ENCODE assay signal across 28 mouse cellular contexts in the genomic region with DNA sequence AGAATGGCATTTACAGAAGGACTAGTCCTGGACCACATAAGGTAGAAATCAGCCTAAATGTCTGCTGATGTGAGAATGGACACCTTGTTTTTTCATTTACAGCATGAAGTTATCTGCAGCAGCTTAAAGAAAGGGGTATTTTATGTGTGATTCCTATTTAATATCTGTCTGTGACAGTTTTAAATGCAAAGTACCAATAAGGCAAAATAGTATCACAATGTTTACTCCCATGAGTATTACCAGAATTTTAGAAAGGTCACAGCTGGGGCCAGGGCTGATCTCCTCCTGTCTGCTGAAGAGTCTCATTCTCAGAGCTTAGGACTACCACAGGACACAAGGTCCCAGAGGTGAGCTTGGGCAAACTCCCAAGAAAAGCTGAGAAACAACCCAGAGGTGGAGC. TPM values are rescaled to one million over a fixed set of nuclear protein-coding genes. Genes with fewer than 3 reads are reported as not detected.
DNase-seq lines count a peak whose midpoint lies in the region; ATAC-seq and TF ChIP-seq lines count a peak whose summit lies in the region.
"Had no signal": no experiment of that assay in that cellular context is flagged by ENCODE, and none has a peak within 500 bp of the region (broad histone marks: within the 10 kb centered on the region; RNA-seq: fewer than 3 reads in every experiment).

Olfr1350 (plus strand) TSS at position 301 of the 400 bp plus-strand sequence.

- no peak within 1 kb of the TSS for H3K27ac ChIP-seq in heart, embryonic 12.5 days (ENCODE audit: poor library complexity, severe bottlenecking)
- H3K27ac ChIP-seq in kidney, adult 2 months (ENCODE audit: insufficient read depth, low read depth, low read length) = no peak within 1 kb of the TSS
- no peak within 1 kb of the TSS for H3K27ac ChIP-seq in kidney, embryonic 15.5 days

- DNase-seq in heart, adult 11 months = peak; percentile 74
- peak; percentile 10 for DNase-seq in kidney, adult 2 months
- peak; percentile 1 for DNase-seq in brain, adult 2 months (ENCODE audit: low read depth, low spot score)
- no peak for DNase-seq in gastrocnemius, adult 18-20 months (ENCODE audit: low spot score)
- DNase-seq: adrenal gland, adult 2 months; adrenal gland, adult 8-10 months; adrenal gland, postnatal 10 days; adrenal gland, postnatal 14 days; adrenal gland, postnatal 25 days; adrenal gland, postnatal 36 days; B cell, adult 2 months; cerebellum, adult 11 months; cerebellum, adult 11-12 months; cerebellum, adult 18-20 months; cerebellum, adult 2 months had no signal

- H3K4me3 ChIP-seq in heart, embryonic 12.5 days = no peak within 1 kb of the TSS
- no peak within 1 kb of the TSS for H3K4me3 ChIP-seq in kidney, adult 2 months (ENCODE audit: insufficient read depth, low read depth, low read length)
- no peak within 1 kb of the TSS for H3K4me3 ChIP-seq in kidney, embryonic 15.5 days (replicated peaks)

- H3K36me3 ChIP-seq in heart, embryonic 12.5 days = no peaks in the 10 kb centered on the region
- H3K36me3 ChIP-seq in kidney, adult 2 months (ENCODE audit: control insufficient read depth, insufficient read depth, low read length) = no peaks in the 10 kb centered on the region
- H3K36me3 ChIP-seq in kidney, embryonic 15.5 days = no peaks in the 10 kb centered on the region
- H3K36me3 ChIP-seq: G1E had no signal

- H3K9ac ChIP-seq in heart, embryonic 12.5 days = no peak within 1 kb of the TSS
- no peak within 1 kb of the TSS for H3K9ac ChIP-seq in kidney, embryonic 15.5 days

- TF ChIP-seq CTCF in kidney, adult 2 months (conservative IDR thresholded peaks at IDR 0.05; ENCODE audit: insufficient read depth, insufficient read length, low read depth, low read length) = no peak

- ATAC-seq in heart, embryonic 12.5 days (ENCODE audit: insufficient number of reproducible peaks, low FRiP score) = no peak
- ATAC-seq in kidney, embryonic 15.5 days (replicated peaks; ENCODE audit: low FRiP score) = no peak
- ATAC-seq: activated CD4-positive, CD25-positive, alpha-beta regulatory T cell, adult 4 months; CD4-positive, CD25-positive, alpha-beta regulatory T cell, adult 4 months; Patski had no signal

- H3K27me3 ChIP-seq in heart, embryonic 12.5 days (replicated peaks) = no peaks in the 10 kb centered on the region
- H3K27me3 ChIP-seq in kidney, adult 2 months (replicated peaks; ENCODE audit: control insufficient read depth, insufficient read depth, low read length) = no peaks in the 10 kb centered on the region
- H3K27me3 ChIP-seq in kidney, embryonic 15.5 days = no peaks in the 10 kb centered on the region
- H3K27me3 ChIP-seq: CH12.LX, Patski had no signal

- no peaks in the 10 kb centered on the region for H3K4me1 ChIP-seq in heart, embryonic 12.5 days (replicated peaks)
- H3K4me1 ChIP-seq in kidney, adult 2 months (ENCODE audit: control insufficient read depth, insufficient read depth, low read length) = no peaks in the 10 kb centered on the region
- H3K4me1 ChIP-seq in kidney, embryonic 15.5 days = no peaks in the 10 kb centered on the region

- peaks cover 16% of the 10 kb centered on the region for H3K9me3 ChIP-seq in heart, embryonic 12.5 days (replicated peaks)
- H3K9me3 ChIP-seq in kidney, embryonic 15.5 days (replicated peaks) = no peaks in the 10 kb centered on the region
- H3K9me3 ChIP-seq: G1E had no signal

- H3K4me2 ChIP-seq in heart, embryonic 12.5 days = no peak within 1 kb of the TSS
- H3K4me2 ChIP-seq in kidney, embryonic 15.5 days = no peak within 1 kb of the TSS

- TF ChIP-seq POLR2A in kidney, adult 2 months (IDR thresholded peaks at IDR 0.05; ENCODE audit: low read depth, low read length) = no peak

RNA-seq across cellular contexts. Expression of gene Olfr1350, which starts in this region (rescaled TPM):
- not detected in 2 replicates for polyA plus RNA-seq in heart, embryonic 12.5 days (2016; fragmentation: Nextera tagmentation; extraction: Ambion mirVana)
- not detected in 2 replicates for polyA plus RNA-seq in kidney, adult 2 months (2012; rRNA removed)
- not detected in 2 replicates for polyA plus RNA-seq in kidney, embryonic 15.5 days (2015; fragmentation: Nextera tagmentation; extraction: Ambion mirVana)
- not detected for total RNA-seq in gastrocnemius, adult 18-20 months (2021)
- total RNA-seq: adrenal gland, adult 18-20 months; adrenal gland, adult 2 months; adrenal gland, adult 8-10 months; adrenal gland, postnatal 10 days; adrenal gland, postnatal 14 days; adrenal gland, postnatal 25 days; adrenal gland, postnatal 36 days; adrenal gland, postnatal 4 days; CH12.LX; ES-E14; MEL had no signal
- polyA plus RNA-seq: activated CD4-positive, CD25-positive, alpha-beta regulatory T cell, adult 4 months; adrenal gland, adult 2 months; brain, embryonic 14.5 days; C2C12; CD4-positive, CD25-positive, alpha-beta regulatory T cell, adult 4 months; cerebellum, adult 2 months; G1E; Patski had no signal

Comparison
In these comparisons a context has a peak if more than half of its experiments do, and no peak if none do; other contexts are left out.
1. Peak in DNase-seq in kidney, adult 2 months; RNA of the gene not detected or under 1 TPM.